Mouse (Mus musculus) embryonic facial prominence, embryonic 15.5 days (tissue): Measurements from ENCODE around the gene Spata5. TPM values are rescaled to one million over a fixed set of nuclear protein-coding genes. Genes with fewer than 3 reads are reported as not detected.
"Not testable (repeated sequence)": the region's sequence is repeated elsewhere in the genome, so short reads cannot be mapped to it uniquely, and the experiment has no call there.

ENCODE experiments used
- ATAC-seq: fragments of 200-750 bp; cut with Nextera tagmentation; 2 replicates; pipeline ENCODE4 v1.8.0; 2017; ENCODE audit warnings: low read depth, moderate TSS enrichment; ENCODE audit not compliant: insufficient number of reproducible peaks, low FRiP score, low TSS enrichment
- H3K27ac ChIP-seq: fragments of 300-500 bp; sonication (generic); replicated peaks from 2 replicates; pipeline ENCODE4 v1.5.1; 2015; ENCODE audit warnings: mild to moderate bottlenecking, inconsistent platforms
- H3K27me3 ChIP-seq: fragments of 300-500 bp; sonication (generic); 2 replicates; pipeline ENCODE4 v1.6.1; 2015; ENCODE audit warnings: inconsistent platforms
- H3K36me3 ChIP-seq: fragments of 300-500 bp; sonication (generic); 2 replicates; pipeline ENCODE4 v1.6.1; 2015; ENCODE audit warnings: mild to moderate bottlenecking, inconsistent platforms
- H3K4me1 ChIP-seq: fragments of 300-500 bp; sonication (generic); 2 replicates; pipeline ENCODE4 v1.6.1; 2015; ENCODE audit warnings: inconsistent platforms
- H3K4me2 ChIP-seq: fragments of 300-500 bp; sonication (generic); replicated peaks from 2 replicates; pipeline ENCODE4 v1.6.1; 2015; ENCODE audit warnings: mild to moderate bottlenecking, inconsistent platforms
- H3K4me3 ChIP-seq: fragments of 300-500 bp; sonication (generic); replicated peaks from 2 replicates; pipeline ENCODE4 v1.5.1; 2015; ENCODE audit warnings: mild to moderate bottlenecking, inconsistent platforms
- H3K9ac ChIP-seq: fragments of 300-500 bp; sonication (generic); 2 replicates; pipeline ENCODE4 v1.6.1; 2015; ENCODE audit warnings: inconsistent platforms
- H3K9me3 ChIP-seq: fragments of 300-500 bp; sonication (generic); replicated peaks from 2 replicates; pipeline ENCODE4 v1.6.1; 2016; ENCODE audit warnings: inconsistent platforms
- WGBS: fragments of 180-500 bp; shearing (Covaris S2); methylation state at CpG from one replicate; pipeline ENCODE4 v1.1.7; 2015; 5-methylcytosine and 5-hydroxymethylcytosine counted together
- polyA plus RNA-seq: library from polyadenylated mRNA; unstranded; fragments of >200 nt; fragmentation: Nextera tagmentation; extraction: Ambion mirVana; gene quantifications from 2 replicates; pipeline ENCODE4 v1.2.1, GENCODE M21; 2015

Gene Spata5
- polyA plus RNA-seq, 1 experiment from 2014 or later = 34.7 TPM

- Histone ChIP-seq H3K9ac (no peak overlapping the region), H3K27ac (no peak overlapping the region), H3K27me3 (no peaks in the 10 kb centered on the region), H3K36me3 (no peaks in the 10 kb centered on the region), H3K9me3 (no peaks in the 10 kb centered on the region), H3K4me2 (no peak overlapping the region), H3K4me3 (no peak overlapping the region), H3K4me1 (peaks cover 6% of the 10 kb centered on the region)
- ATAC-seq = no peak
- 33% methylated on average over 4 of the region's 4 CpGs for WGBS
These were observed 151.9 kb downstream of the Spata5 start for GRCm38 (mm10) chr3:37571633-37572032.

- no peak overlapping the region for H3K4me2 ChIP-seq
- no peaks in the 10 kb centered on the region for H3K36me3 ChIP-seq
- no peaks in the 10 kb centered on the region for H3K27me3 ChIP-seq
- peaks cover 6% of the 10 kb centered on the region for H3K4me1 ChIP-seq
- 84% methylated on average over 6 of the region's 6 CpGs for WGBS
- ATAC-seq = no peak
- no peaks in the 10 kb centered on the region for H3K9me3 ChIP-seq
- H3K9ac ChIP-seq = no peak overlapping the region
- no peak overlapping the region for H3K4me3 ChIP-seq
- no peak overlapping the region for H3K27ac ChIP-seq
These were observed 152.4 kb downstream of the Spata5 start for GRCm38 (mm10) chr3:37572066-37572465.

GRCm38 (mm10) chr3:37576840-37577239, 157.1 kb downstream of the Spata5 start:
- no peaks in the 10 kb centered on the region for H3K27me3 ChIP-seq
- no peak for ATAC-seq
- 95% methylated on average over 6 of the region's 6 CpGs for WGBS

GRCm38 (mm10) chr3:37577706-37578105, 158.0 kb downstream of the Spata5 start:
- no peak overlapping the region for H3K4me3 ChIP-seq
- peaks cover 13% of the 10 kb centered on the region; the same call in 1 of the 2 replicates for H3K36me3 ChIP-seq
- no peaks in the 10 kb centered on the region for H3K27me3 ChIP-seq
- no peak overlapping the region for H3K4me2 ChIP-seq
- H3K27ac ChIP-seq = no peak overlapping the region
- H3K4me1 ChIP-seq = no peaks in the 10 kb centered on the region
- WGBS = 84% methylated on average over 3 of the region's 3 CpGs
- H3K9me3 ChIP-seq = no peaks in the 10 kb centered on the region
- H3K9ac ChIP-seq = no peak overlapping the region
- no peak for ATAC-seq

More at GRCm38 (mm10) chr3:37576840-37577239, 157.1 kb downstream of the Spata5 start:
- H3K9me3 ChIP-seq = no peaks in the 10 kb centered on the region
- H3K27ac ChIP-seq = no peak overlapping the region
- no peaks in the 10 kb centered on the region for H3K4me1 ChIP-seq
- no peak overlapping the region for H3K9ac ChIP-seq
- H3K4me3 ChIP-seq = no peak overlapping the region
- no peak overlapping the region for H3K4me2 ChIP-seq
- peaks cover 13% of the 10 kb centered on the region; the same call in 1 of the 2 replicates for H3K36me3 ChIP-seq

GRCm38 (mm10) chr3:37584576-37584975, 164.9 kb downstream of the Spata5 start:
- no peaks in the 10 kb centered on the region for H3K27me3 ChIP-seq
- ATAC-seq = no peak
- peaks cover 10% of the 10 kb centered on the region; the same call in 1 of the 2 replicates for H3K36me3 ChIP-seq
- no peak overlapping the region for H3K27ac ChIP-seq
- no peaks in the 10 kb centered on the region for H3K9me3 ChIP-seq
- H3K4me3 ChIP-seq = no peak overlapping the region
- H3K4me1 ChIP-seq = peaks cover 20% of the 10 kb centered on the region
- WGBS = 77% methylated on average over 5 of the region's 5 CpGs
- H3K4me2 ChIP-seq = no peak overlapping the region
- no peak overlapping the region for H3K9ac ChIP-seq

- Histone ChIP-seq H3K27ac (peak overlapping the region; percentile 85), H3K9ac (no peak overlapping the region), H3K4me3 (peak overlapping the region; percentile 12), H3K27me3 (no peaks in the 10 kb centered on the region), H3K9me3 (no peaks in the 10 kb centered on the region), H3K4me2 (peak overlapping the region; percentile 46), H3K4me1 (peaks cover 20% of the 10 kb centered on the region), H3K36me3 (no peaks in the 10 kb centered on the region)
- 10% methylated on average over 15 of the region's 15 CpGs for WGBS
- peak; percentile 47; the same call in 1 of the 2 replicates for ATAC-seq
These were observed 166.5 kb downstream of the Spata5 start for GRCm38 (mm10) chr3:37585967-37586730.

GRCm38 (mm10) chr3:37586731-37587578, 167.3 kb downstream of the Spata5 start:
- no peak overlapping the region for H3K9ac ChIP-seq
- H3K4me1 ChIP-seq = peaks cover 20% of the 10 kb centered on the region
- H3K27ac ChIP-seq = peak overlapping the region; percentile 85
- H3K27me3 ChIP-seq = no peaks in the 10 kb centered on the region
- H3K4me3 ChIP-seq = peak overlapping the region; percentile 12
- H3K9me3 ChIP-seq = no peaks in the 10 kb centered on the region
- no peak for ATAC-seq
- H3K36me3 ChIP-seq = no peaks in the 10 kb centered on the region
- WGBS = 21% methylated on average over 16 of the region's 16 CpGs
- peak overlapping the region; percentile 46 for H3K4me2 ChIP-seq

- H3K4me2 ChIP-seq = no peak overlapping the region
- no peak overlapping the region for H3K4me3 ChIP-seq
- no peak overlapping the region for H3K9ac ChIP-seq
- WGBS = 69% methylated on average over 10 of the region's 10 CpGs
- H3K4me1 ChIP-seq = peaks cover 7% of the 10 kb centered on the region; the same call in 1 of the 2 replicates
- H3K27me3 ChIP-seq = no peaks in the 10 kb centered on the region
- H3K36me3 ChIP-seq = no peaks in the 10 kb centered on the region
- no peaks in the 10 kb centered on the region for H3K9me3 ChIP-seq
- peak overlapping the region; percentile 55; the same call in 1 of the 2 replicates for H3K27ac ChIP-seq
- no peak for ATAC-seq
These were observed 176.0 kb downstream of the Spata5 start for GRCm38 (mm10) chr3:37595721-37596120.

DNA sequence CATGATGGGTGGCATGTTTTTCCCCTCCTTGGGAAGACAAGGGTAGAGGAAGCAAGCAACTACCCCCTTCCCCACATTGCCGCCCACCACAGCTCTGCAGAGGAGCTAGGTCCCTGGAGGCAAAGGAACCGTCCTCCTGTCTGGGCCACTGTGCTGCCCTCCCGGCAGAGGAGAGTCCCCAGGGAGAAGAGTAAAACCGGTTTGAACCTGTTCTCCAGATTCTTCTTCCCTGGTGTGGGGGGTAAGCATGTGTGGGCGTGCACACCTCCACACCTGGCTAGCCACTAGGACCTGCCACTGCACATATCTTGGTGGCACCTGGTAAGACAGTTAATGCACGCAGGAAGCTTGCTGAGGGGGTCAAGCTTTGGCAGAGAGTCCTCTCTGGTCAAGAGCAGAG, 176.8 kb downstream of the Spata5 start:
- peak; percentile 60; the same call in 1 of the 2 replicates for ATAC-seq

DNA sequence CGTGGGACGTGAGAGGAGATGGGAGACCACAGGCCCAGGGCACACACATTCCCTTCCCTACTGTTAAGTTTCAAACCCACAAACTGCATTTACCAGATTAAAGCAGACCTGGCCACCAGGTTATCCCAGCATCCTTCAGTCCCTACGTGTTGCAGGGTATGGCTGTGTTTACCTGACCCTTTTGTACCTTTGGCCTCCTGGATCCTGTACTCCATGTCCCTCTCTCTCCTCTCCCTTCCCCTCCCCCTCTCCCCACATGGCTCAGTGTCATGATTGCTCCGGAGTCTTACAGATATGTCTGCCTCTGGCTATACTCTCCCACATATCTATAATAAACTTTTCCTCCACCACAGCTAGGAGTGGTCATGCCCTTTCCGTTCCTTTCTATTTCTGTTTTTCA, 177.5 kb downstream of the Spata5 start:
- Histone ChIP-seq H3K9ac (no peak overlapping the region), H3K36me3 (no peaks in the 10 kb centered on the region), H3K27ac (peak overlapping the region; percentile 59; the same call in 1 of the 2 replicates), H3K9me3 (no peaks in the 10 kb centered on the region), H3K4me2 (no peak overlapping the region), H3K4me1 (peaks cover 7% of the 10 kb centered on the region; the same call in 1 of the 2 replicates), H3K4me3 (no peak overlapping the region), H3K27me3 (no peaks in the 10 kb centered on the region)
- 50% methylated on average over 5 of the region's 5 CpGs for WGBS
- ATAC-seq = no peak

More for the DNA sequence above, 176.8 kb downstream of the Spata5 start:
- no peaks in the 10 kb centered on the region for H3K9me3 ChIP-seq
- no peak overlapping the region for H3K4me3 ChIP-seq
- H3K27ac ChIP-seq = peak overlapping the region; percentile 59; the same call in 1 of the 2 replicates
- peaks cover 7% of the 10 kb centered on the region; the same call in 1 of the 2 replicates for H3K4me1 ChIP-seq
- 40% methylated on average over 6 of the region's 6 CpGs for WGBS
- H3K9ac ChIP-seq = no peak overlapping the region
- no peak overlapping the region for H3K4me2 ChIP-seq
- no peaks in the 10 kb centered on the region for H3K36me3 ChIP-seq
- H3K27me3 ChIP-seq = no peaks in the 10 kb centered on the region

DNA sequence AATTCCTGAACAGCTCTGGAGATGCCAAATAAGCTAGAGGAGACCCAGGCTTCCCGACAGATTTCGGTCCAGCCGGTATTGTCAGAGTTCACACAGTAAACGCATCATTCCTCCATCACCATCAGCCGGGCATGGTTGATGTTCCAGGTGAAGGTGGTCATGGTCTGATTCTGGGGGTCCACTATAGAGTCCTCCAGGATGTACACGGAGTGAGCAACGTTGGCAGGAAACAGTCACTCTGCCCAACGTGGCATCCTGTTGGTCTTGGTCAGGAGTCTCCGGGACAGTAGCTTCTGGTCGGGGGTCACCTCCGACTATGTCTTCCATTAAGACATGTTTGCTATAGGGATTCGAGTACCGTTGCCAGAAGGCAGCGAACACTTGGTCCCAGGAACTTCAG, 179.9 kb downstream of the Spata5 start:
- ATAC-seq, H3K36me3 ChIP-seq, H3K9ac ChIP-seq, H3K4me3 ChIP-seq, H3K9me3 ChIP-seq, H3K4me1 ChIP-seq, H3K4me2 ChIP-seq, H3K27me3 ChIP-seq, H3K27ac ChIP-seq: not testable (repeated sequence)
- 92% methylated on average over 14 of the region's 14 CpGs for WGBS
